Mouse (Mus musculus): ENCODE measurements around the gene Cenpn. TPM values are rescaled to one million over a fixed set of nuclear protein-coding genes. Genes with fewer than 3 reads are reported as not detected.

Cenpn gene
- total RNA-seq, 2 experiments from 2014 or later, result 11.9 to 14.2 TPM

- no peak for ATAC-seq (replicated peaks; ENCODE audit: low FRiP score, poor library complexity, severe bottlenecking)
Measured at GRCm38 (mm10) chr8:116935506-116935905, 14.0 kb downstream of the Cenpn start.

- ATAC-seq (replicated peaks; ENCODE audit: low FRiP score, poor library complexity, severe bottlenecking), result no peak
Measured at GRCm38 (mm10) chr8:116942284-116943058, 20.9 kb downstream of the Cenpn start.

- ATAC-seq (replicated peaks; ENCODE audit: low FRiP score, poor library complexity, severe bottlenecking), result peak; percentile 92
Measured at GRCm38 (mm10) chr8:116943161-116943554, 21.6 kb downstream of the Cenpn start, which contains the start of gene Atmin. Gene Atmin, plus strand, starts transcription at chr8:116943393.

GRCm38 (mm10) chr8:116943555-116944384 is 22.2 kb downstream of the Cenpn start:
- 0 out of 2 replicates have a peak, but pooled peaks have one; percentile 8 for ATAC-seq (replicated peaks; ENCODE audit: low FRiP score, poor library complexity, severe bottlenecking)

- no peak for ATAC-seq (replicated peaks; ENCODE audit: low FRiP score, poor library complexity, severe bottlenecking)
Measured at GRCm38 (mm10) chr8:116944385-116944696, 22.8 kb downstream of the Cenpn start.

GRCm38 (mm10) chr8:116945169-116945910 is 23.8 kb downstream of the Cenpn start:
- no peak for ATAC-seq (replicated peaks; ENCODE audit: low FRiP score, poor library complexity, severe bottlenecking)

- no peak for ATAC-seq (replicated peaks; ENCODE audit: low FRiP score, poor library complexity, severe bottlenecking)
Measured at GRCm38 (mm10) chr8:116946268-116946838, 24.8 kb downstream of the Cenpn start.

GRCm38 (mm10) chr8:116946851-116947250 is 25.3 kb downstream of the Cenpn start:
- no peak for ATAC-seq (replicated peaks; ENCODE audit: low FRiP score, poor library complexity, severe bottlenecking)

- no peak for ATAC-seq (replicated peaks; ENCODE audit: low FRiP score, poor library complexity, severe bottlenecking)
Measured at GRCm38 (mm10) chr8:116947589-116947988, 26.1 kb downstream of the Cenpn start.

- no peak for ATAC-seq (replicated peaks; ENCODE audit: low FRiP score, poor library complexity, severe bottlenecking)
Measured at GRCm38 (mm10) chr8:116951369-116951768, 29.8 kb downstream of the Cenpn start.

- ATAC-seq (replicated peaks; ENCODE audit: low FRiP score, poor library complexity, severe bottlenecking), result no peak
Measured at GRCm38 (mm10) chr8:116951778-116952177, 30.2 kb downstream of the Cenpn start.

- no peak for ATAC-seq (replicated peaks; ENCODE audit: low FRiP score, poor library complexity, severe bottlenecking)
Measured at GRCm38 (mm10) chr8:116952428-116952827, 30.9 kb downstream of the Cenpn start.

- no peak for ATAC-seq (replicated peaks; ENCODE audit: low FRiP score, poor library complexity, severe bottlenecking)
Measured at GRCm38 (mm10) chr8:116954415-116954814, 32.9 kb downstream of the Cenpn start.

GRCm38 (mm10) chr8:116969531-116969930 is 48.0 kb downstream of the Cenpn start:
- ATAC-seq (replicated peaks; ENCODE audit: low FRiP score, poor library complexity, severe bottlenecking), result no peak

- no peak for ATAC-seq (replicated peaks; ENCODE audit: low FRiP score, poor library complexity, severe bottlenecking)
Measured at GRCm38 (mm10) chr8:116975066-116975465, 53.5 kb downstream of the Cenpn start.

GRCm38 (mm10) chr8:116975606-116976005 is 54.1 kb downstream of the Cenpn start:
- no peak for ATAC-seq (replicated peaks; ENCODE audit: low FRiP score, poor library complexity, severe bottlenecking)

GRCm38 (mm10) chr8:116978052-116978451 is 56.5 kb downstream of the Cenpn start:
- ATAC-seq (replicated peaks; ENCODE audit: low FRiP score, poor library complexity, severe bottlenecking), result no peak

GRCm38 (mm10) chr8:116978631-116979256 is 57.2 kb downstream of the Cenpn start, which contains the start of gene 1700030J22Rik:
Gene 1700030J22Rik, minus strand, starts transcription at chr8:116978959.
- peak; percentile 96 for ATAC-seq (replicated peaks; ENCODE audit: low FRiP score, poor library complexity, severe bottlenecking)

GRCm38 (mm10) chr8:116980117-116980516 is 58.6 kb downstream of the Cenpn start:
- peak; percentile 60 for ATAC-seq (replicated peaks; ENCODE audit: low FRiP score, poor library complexity, severe bottlenecking)

Data from erythroblast, adult 5-6 weeks (primary cell).